Mouse (Mus musculus) myocyte (in vitro differentiated cells): ENCODE results near the gene Dact3.

Source experiments
- CEBPB ChIP-seq: IDR thresholded peaks from 2 replicates; pipeline ENCODE4 v1.6.1; 2011; ENCODE audit warnings: mild to moderate bottlenecking, moderate library complexity; ENCODE audit not compliant: poor library complexity, insufficient read depth, severe bottlenecking
- E2F4 ChIP-seq: IDR thresholded peaks from one replicate; pipeline ENCODE4 v1.6.1; 2011; ENCODE audit warnings: mild to moderate bottlenecking, control low read depth, moderate library complexity; ENCODE audit not compliant: insufficient read depth
- MAX ChIP-seq: IDR thresholded peaks from one replicate; pipeline ENCODE4 v1.6.1; 2011; ENCODE audit warnings: low read depth, mild to moderate bottlenecking, control low read depth
- MYOD1 ChIP-seq, 3 experiments: IDR thresholded peaks; one replicate each; pipeline ENCODE4 v1.6.1; 2011; ENCODE audit warnings: control low read depth in 2 of 3, low read depth in 2 of 3, mild to moderate bottlenecking in 2 of 3, moderate library complexity in 1 of 3; ENCODE audit not compliant: insufficient read length in 2 of 3, control insufficient read depth in 1 of 3
- POLR2A ChIP-seq: IDR thresholded peaks from one replicate; pipeline ENCODE4 v1.6.1; 2011; ENCODE audit warnings: low read depth, mild to moderate bottlenecking, control low read depth, moderate library complexity; ENCODE audit not compliant: insufficient read length
- POLR2AphosphoS2 ChIP-seq: IDR thresholded peaks from one replicate; pipeline ENCODE4 v1.6.1; 2011; ENCODE audit warnings: low read depth, control low read depth; ENCODE audit not compliant: insufficient read length
- REST ChIP-seq: IDR thresholded peaks from one replicate; pipeline ENCODE4 v1.6.1; 2011; ENCODE audit warnings: mild to moderate bottlenecking, control low read depth, moderate library complexity; ENCODE audit not compliant: insufficient read depth, insufficient read length
- SRF ChIP-seq: IDR thresholded peaks from one replicate; pipeline ENCODE4 v1.6.1; 2011; ENCODE audit warnings: low read depth; ENCODE audit not compliant: control insufficient read depth, insufficient read length
- TCF12 ChIP-seq: IDR thresholded peaks from one replicate; pipeline ENCODE4 v1.6.1; 2011; ENCODE audit warnings: mild to moderate bottlenecking, control low read depth; ENCODE audit not compliant: poor library complexity, insufficient read depth, severe bottlenecking
- USF1 ChIP-seq: IDR thresholded peaks from one replicate; pipeline ENCODE4 v1.6.1; 2011; ENCODE audit warnings: low read depth, mild to moderate bottlenecking, control low read depth, moderate library complexity

GRCm38 (mm10) chr7:16916342-16917265 is 41.5 kb downstream of the Dact3 start:
- TF ChIP-seq MYOD1 (IDR thresholded peaks at IDR 0.05; ENCODE audit: control insufficient read depth in 1 of 3, insufficient read length in 2 of 3, low read depth in 2 of 3) (no peak), POLR2A (no peak), TCF12 (no peak), CEBPB (no peak), POLR2AphosphoS2 (no peak), USF1 (no peak), MAX (no peak), SRF (no peak), REST (no peak), E2F4 (no peak)
